Mouse (Mus musculus) cerebellum, adult 2 months (tissue): ENCODE data around the gene Coq6.

Experiments used
- CTCF ChIP-seq: fragments of 200-500 bp; IDR thresholded peaks from 2 replicates; pipeline ENCODE4 v1.5.1; 2011; ENCODE audit warnings: low read depth, mild to moderate bottlenecking, control low read depth, low read length, moderate library complexity, borderline replicate concordance; ENCODE audit not compliant: insufficient read depth
- POLR2A ChIP-seq: fragments of 200-500 bp; IDR thresholded peaks from 2 replicates; pipeline ENCODE4 v1.6.1; 2011; ENCODE audit warnings: low read length, control low read depth, borderline replicate concordance; ENCODE audit not compliant: insufficient read depth

DNA sequence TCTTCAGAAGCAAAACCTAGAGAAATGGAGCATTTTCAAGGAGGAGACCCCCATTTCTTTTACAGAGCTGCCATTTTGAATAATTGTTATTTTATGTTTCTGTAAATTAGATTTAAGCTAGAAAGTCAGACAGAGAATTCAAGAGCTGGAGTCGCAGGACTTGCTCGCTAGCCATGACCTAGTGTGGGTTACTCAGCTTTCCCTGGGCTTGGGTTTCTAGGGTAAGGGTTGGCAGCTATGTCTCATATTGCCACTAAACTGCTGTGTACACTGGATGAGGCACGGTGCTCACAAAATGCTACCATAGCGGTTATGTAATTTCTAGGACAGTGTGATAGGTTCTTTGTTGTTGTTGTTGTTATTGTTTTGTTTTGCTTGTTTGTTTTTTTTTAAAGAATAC is 31.2 kb downstream of the Coq6 start:
- TF ChIP-seq CTCF (no peak), POLR2A (no peak)
